Mouse (Mus musculus): ENCODE data around the gene Olfr1425.

DNA sequence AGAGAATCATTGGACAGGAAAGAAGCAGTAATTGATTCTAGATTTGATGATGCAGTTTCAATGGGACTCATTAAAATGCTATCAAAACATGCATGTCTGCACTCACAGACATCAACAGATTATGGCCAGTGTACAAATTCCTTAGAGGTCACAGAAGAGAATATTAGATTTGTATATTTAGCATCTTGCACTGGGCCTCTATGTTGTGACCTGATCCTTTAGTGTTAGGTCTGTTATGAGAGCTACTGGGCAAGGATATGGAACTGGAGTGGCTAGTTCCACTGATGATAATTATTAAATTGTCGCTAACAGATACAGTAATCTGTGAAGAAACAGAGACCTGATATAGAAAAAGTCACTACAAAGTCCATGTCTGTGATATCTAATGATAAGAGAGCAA lies 14.4 kb upstream of the Olfr1425 start, which contains the start of gene Olfr1426:
- TF ChIP-seq CTCF (IDR thresholded peaks at IDR 0.05; ENCODE audit: low read depth) (no peak), EP300 (IDR thresholded peaks at IDR 0.05; ENCODE audit: low read depth) (no peak)
